Mouse (Mus musculus) cortical plate, adult 2 months (tissue): ENCODE results near the gene 6430548M08Rik. TPM values are rescaled to one million over a fixed set of nuclear protein-coding genes. Genes with fewer than 3 reads are reported as not detected.

Experiments used
- H3K27ac ChIP-seq: fragments of 200-500 bp; 2 replicates; pipeline ENCODE4 v1.5.1; 2012; ENCODE audit warnings: low read length, control low read depth, inconsistent platforms; ENCODE audit not compliant: insufficient read depth
- H3K4me1 ChIP-seq: fragments of 200-500 bp; 2 replicates; pipeline ENCODE4 v1.6.1; 2011; ENCODE audit warnings: low read length; ENCODE audit not compliant: control insufficient read depth, insufficient read depth
- H3K4me3 ChIP-seq: fragments of 200-500 bp; 2 replicates; pipeline ENCODE4 v1.5.1; 2011; ENCODE audit warnings: mild to moderate bottlenecking, low read length, control low read depth; ENCODE audit not compliant: insufficient read depth
- CTCF ChIP-seq: fragments of 200-500 bp; IDR thresholded peaks from 2 replicates; pipeline ENCODE4 v1.5.1; 2011; ENCODE audit warnings: mild to moderate bottlenecking, control low read depth, low read length; ENCODE audit not compliant: insufficient read depth; ENCODE audit errors: extremely low read depth
- POLR2A ChIP-seq: fragments of 200-500 bp; IDR thresholded peaks from 2 replicates; pipeline ENCODE4 v1.6.1; 2011; ENCODE audit warnings: mild to moderate bottlenecking, low read length, control low read depth; ENCODE audit not compliant: insufficient read depth; ENCODE audit errors: extremely low read depth
- polyA plus RNA-seq: library from polyadenylated mRNA; depleted of rRNA; stranded (reverse); fragments of >200 nt; gene quantifications from 2 replicates; pipeline ENCODE4 v1.2.3, GENCODE M21; 2012

6430548M08Rik gene
- polyA plus RNA-seq, 1 experiment = 149 TPM

GRCm38 (mm10) chr8:120184850-120185792, 71.2 kb downstream of the 6430548M08Rik start:
- TF ChIP-seq CTCF = no peak
- TF ChIP-seq POLR2A = no peak
- peaks cover 3% of the 10 kb centered on the region; the same call in 1 of the 2 replicates for H3K4me1 ChIP-seq
- H3K27ac ChIP-seq = no peak overlapping the region
- no peak overlapping the region for H3K4me3 ChIP-seq

- Histone ChIP-seq H3K27ac (no peak overlapping the region), H3K4me3 (no peak overlapping the region), H3K4me1 (peaks cover 5% of the 10 kb centered on the region; the same call in 1 of the 2 replicates)
- TF ChIP-seq CTCF = no peak
- no peak for TF ChIP-seq POLR2A
These were observed 72.5 kb downstream of the 6430548M08Rik start for GRCm38 (mm10) chr8:120186454-120186853.

DNA sequence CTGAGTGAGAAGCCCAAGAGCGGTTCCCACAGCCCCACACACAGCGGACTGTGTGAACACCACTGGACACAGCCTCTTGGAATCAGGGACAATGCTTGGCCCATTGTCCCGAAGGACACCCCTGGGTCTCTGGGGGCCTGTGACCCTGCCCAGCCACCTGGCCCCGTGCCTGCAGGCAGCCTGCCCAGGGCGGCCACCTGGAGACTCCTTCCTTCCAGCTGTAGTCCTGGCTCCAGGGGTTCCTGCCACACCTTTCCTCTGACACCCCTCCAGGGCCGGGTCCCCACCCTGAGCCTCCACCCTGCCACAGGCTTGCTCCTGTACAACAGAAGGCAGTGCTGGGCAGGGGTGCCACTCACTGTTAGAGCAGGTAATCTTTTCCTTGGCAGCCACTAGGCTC, 74.6 kb downstream of the 6430548M08Rik start:
- Histone ChIP-seq H3K27ac (no peak overlapping the region), H3K4me1 (peaks cover 5% of the 10 kb centered on the region; the same call in 1 of the 2 replicates), H3K4me3 (no peak overlapping the region)
- TF ChIP-seq CTCF (no peak), POLR2A (no peak)

DNA sequence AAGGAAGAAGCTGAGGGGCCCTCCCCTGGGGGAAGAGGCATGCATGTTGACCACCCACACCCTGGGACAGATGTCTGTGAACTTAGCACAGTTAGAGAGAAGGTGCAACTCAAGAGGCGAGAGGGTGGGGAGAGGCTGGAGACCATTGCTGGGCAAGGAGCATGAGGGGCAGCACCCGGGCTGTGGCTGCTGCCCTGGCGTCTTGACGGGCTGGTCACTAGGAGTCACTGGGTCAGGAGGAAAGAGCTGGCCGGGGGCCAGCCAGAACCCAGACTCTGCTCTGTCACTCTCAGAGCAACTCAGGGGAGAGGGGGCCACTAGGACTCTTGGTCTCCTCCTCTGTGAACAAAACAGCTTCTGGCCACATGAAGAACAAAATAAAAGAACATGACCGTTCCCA, 75.5 kb downstream of the 6430548M08Rik start:
- peaks cover 5% of the 10 kb centered on the region; the same call in 1 of the 2 replicates for H3K4me1 ChIP-seq
- no peak overlapping the region for H3K27ac ChIP-seq
- TF ChIP-seq CTCF = no peak
- TF ChIP-seq POLR2A = no peak
- H3K4me3 ChIP-seq = no peak overlapping the region

GRCm38 (mm10) chr8:120190107-120190809, 76.3 kb downstream of the 6430548M08Rik start:
- H3K4me1 ChIP-seq = peaks cover 5% of the 10 kb centered on the region; the same call in 1 of the 2 replicates
- no peak for TF ChIP-seq CTCF
- TF ChIP-seq POLR2A = no peak
- H3K4me3 ChIP-seq = no peak overlapping the region
- no peak overlapping the region for H3K27ac ChIP-seq

DNA sequence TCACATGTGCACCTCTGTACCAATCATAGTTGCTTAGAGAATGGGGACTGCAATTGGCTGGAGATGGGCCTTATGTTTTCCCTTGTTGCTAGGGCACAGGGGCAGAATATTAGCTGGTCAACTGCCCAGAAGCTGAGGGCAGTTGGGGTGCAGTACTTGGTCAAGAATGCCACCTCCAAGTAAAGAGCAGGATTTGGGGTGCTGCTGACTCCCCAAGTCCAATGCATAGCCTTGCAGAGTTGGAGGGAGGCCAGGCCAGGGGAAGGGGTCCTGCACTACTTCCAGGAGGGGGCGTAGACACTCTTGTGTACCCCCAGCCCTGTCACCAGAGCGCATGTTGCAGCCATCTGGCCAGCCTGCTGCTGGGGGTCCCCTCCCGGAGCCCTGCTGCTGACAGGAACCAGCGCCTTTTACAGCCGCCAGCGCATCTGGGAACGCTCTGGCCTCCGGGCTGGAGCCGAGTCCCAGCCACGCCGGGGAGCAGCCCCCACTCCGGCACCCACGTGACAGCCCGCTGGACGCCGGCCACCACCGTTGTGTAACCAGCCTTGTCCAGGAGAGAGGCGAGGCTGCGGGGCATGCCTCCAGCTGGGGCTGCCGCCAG, 77.0 kb downstream of the 6430548M08Rik start:
- no peak for TF ChIP-seq POLR2A
- no peak for TF ChIP-seq CTCF
- no peak overlapping the region for H3K4me3 ChIP-seq
- peaks cover 3% of the 10 kb centered on the region; the same call in 1 of the 2 replicates for H3K4me1 ChIP-seq
- peak overlapping the region; percentile 84 for H3K27ac ChIP-seq

GRCm38 (mm10) chr8:120191633-120192032, 77.7 kb downstream of the 6430548M08Rik start:
- peaks cover 2% of the 10 kb centered on the region; the same call in 1 of the 2 replicates for H3K4me1 ChIP-seq
- no peak overlapping the region for H3K4me3 ChIP-seq
- no peak for TF ChIP-seq CTCF
- no peak for TF ChIP-seq POLR2A
- H3K27ac ChIP-seq = no peak overlapping the region

DNA sequence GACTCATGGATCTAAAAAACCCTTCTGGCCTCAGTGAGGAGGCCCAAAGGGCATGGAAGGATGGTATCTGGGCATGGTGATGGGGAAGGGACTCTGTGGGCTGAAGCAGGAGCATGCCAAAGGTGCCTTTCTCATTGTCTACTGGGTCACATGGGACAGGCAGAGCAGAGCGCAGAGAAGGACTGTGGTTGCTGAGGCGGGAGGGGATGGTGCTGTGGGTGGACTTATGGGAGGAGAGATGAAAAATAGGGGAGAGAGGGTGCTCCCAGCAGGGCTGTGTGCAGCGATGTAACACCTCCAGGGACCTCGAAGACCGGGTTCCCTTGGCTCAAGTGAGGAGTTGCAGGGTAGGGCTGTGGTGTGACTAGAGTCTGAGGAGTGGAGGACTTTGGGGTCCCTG, 78.2 kb downstream of the 6430548M08Rik start:
- no peak for TF ChIP-seq POLR2A
- TF ChIP-seq CTCF = no peak
- peaks cover 2% of the 10 kb centered on the region; the same call in 1 of the 2 replicates for H3K4me1 ChIP-seq
- no peak overlapping the region for H3K27ac ChIP-seq
- no peak overlapping the region for H3K4me3 ChIP-seq

- TF ChIP-seq CTCF (no peak), POLR2A (no peak)
- no peak overlapping the region for H3K27ac ChIP-seq
- no peaks in the 10 kb centered on the region for H3K4me1 ChIP-seq
These were observed 87.4 kb downstream of the 6430548M08Rik start for GRCm38 (mm10) chr8:120201351-120201750.

More at GRCm38 (mm10) chr8:120201351-120201750, 87.4 kb downstream of the 6430548M08Rik start:
- no peak overlapping the region for H3K4me3 ChIP-seq
